Mouse (Mus musculus): ENCODE measurements at regions not wholly inside any gene's neighbourhood (a gene's known extent, or its start where the extent isn't known, plus 50 kb on each side); places are given as distances from the start of the nearest gene placed in this dataset.

DNA sequence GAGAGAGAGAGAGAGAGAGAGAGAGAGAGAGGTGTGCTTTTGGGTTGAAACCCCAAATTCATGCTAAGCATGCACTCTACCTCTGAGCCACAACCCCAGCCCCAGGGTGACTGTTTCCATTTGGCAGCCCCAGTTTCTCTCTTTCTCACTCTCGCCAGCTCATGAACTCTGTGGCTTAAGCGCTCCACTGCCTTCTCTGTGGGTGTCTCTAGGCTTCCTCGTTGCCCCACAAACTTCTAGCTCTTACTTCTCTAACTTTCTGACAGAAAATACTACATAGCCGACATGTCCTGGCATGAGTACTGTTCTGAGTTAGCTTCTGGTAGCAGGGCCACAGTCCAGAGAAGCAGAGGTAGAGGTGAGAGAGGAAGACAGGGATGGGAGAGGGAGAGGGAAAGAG is 110.8 kb upstream of the Marcks start:
- TF ChIP-seq GATA2 (IDR thresholded peaks at IDR 0.05; ENCODE audit: borderline replicate concordance, low read depth, low read length) (no peak), GATA1 (IDR thresholded peaks at IDR 0.05; ENCODE audit: borderline replicate concordance, low read length) (no peak)

Measured in G1E (cell line).